8 mouse cellular contexts compared by ENCODE assay signal in genomic region chr10:95894856-95895386, GRCm38 (mm10). TPM values are rescaled to one million over a fixed set of nuclear protein-coding genes. Genes with fewer than 3 reads are reported as not detected.
A peak's percentile ranks its signal among the peaks of the same experiment; 100 is the strongest.
DNase-seq lines count a peak whose midpoint lies in the region; ATAC-seq and TF ChIP-seq lines count a peak whose summit lies in the region.

No protein-coding gene starts in this region.

- WGBS in forebrain, embryonic 10.5 days = 47% methylated on average over 10 of the region's 10 CpGs
- 36% methylated on average over 10 of the region's 10 CpGs for whole genome bisulfite sequencing in heart, embryonic 16.5 days
- 31% methylated on average over 10 of the region's 10 CpGs for WGBS in liver, embryonic 12.5 days (ENCODE audit: insufficient replicate concordance)
- WGBS in stomach, embryonic 15.5 days = 36% methylated on average over 10 of the region's 10 CpGs

- TF ChIP-seq POLR2A in CH12.LX (IDR thresholded peaks at IDR 0.05; ENCODE audit: low read depth, low read length) (no peak), myocyte (IDR thresholded peaks at IDR 0.05; ENCODE audit: insufficient read length, low read depth) (no peak)

- H3ac ChIP-seq in myocyte (ENCODE audit: control insufficient read depth, insufficient read length) = no peak overlapping the region

- TF ChIP-seq RAD21 in CH12.LX (IDR thresholded peaks at IDR 0.05; ENCODE audit: low read depth, low read length) = peak; percentile 97

- peak; percentile 57 to 95; a peak in 3 of 4 replicates for TF ChIP-seq CTCF in CH12.LX (conservative IDR thresholded peaks at IDR 0.05 in 1 of 2, IDR thresholded peaks at IDR 0.05 in 1 of 2; ENCODE audit: low read depth in 2 of 2, low read length in 2 of 2)

- dilution Hi-C loops in CH12.LX (cut with MboI; ENCODE audit: extremely low pct_ligation_motif_present, extremely low pct_unique_long_range_greater_than_20kb, low sequenced_read_pairs) = no loop called here

- in situ Hi-C loops in CH12.LX (cut with MboI; ENCODE audit: low pct_ligation_motif_present, low pct_unique_long_range_greater_than_20kb, low sequenced_read_pairs) = loop anchor here (5.0 to 25.0 kb wide), 4 partner anchors 142 to 908 kb away; no protein-coding TSS in a partner anchor

- ATAC-seq in heart, embryonic 16.5 days (replicated peaks; ENCODE audit: extremely low read depth, insufficient read depth, low FRiP score) = peak; percentile 77; the same call in 1 of the 2 replicates
- ATAC-seq in liver, embryonic 12.5 days = 0 out of 2 replicates have a peak, but pooled peaks have one; percentile 61
- peak; percentile 72; the same call in 1 of the 2 replicates for ATAC-seq in stomach, embryonic 15.5 days (ENCODE audit: insufficient read depth, low FRiP score, low read depth)

- H3K9ac ChIP-seq in CH12.LX (ENCODE audit: insufficient read depth, low read depth) = no peak overlapping the region; the same call in 1 of the 2 replicates
- H3K9ac ChIP-seq in heart, embryonic 16.5 days (ENCODE audit: low read length) = peak overlapping the region; percentile 57
- no peak overlapping the region for H3K9ac ChIP-seq in liver, embryonic 12.5 days
- no peak overlapping the region for H3K9ac ChIP-seq in stomach, embryonic 15.5 days

- H3K79me2 ChIP-seq in CH12.LX (replicated peaks; ENCODE audit: control insufficient read depth, extremely low read depth, insufficient read depth, poor library complexity, severe bottlenecking) (no peaks in the 10 kb centered on the region), myocyte (ENCODE audit: control insufficient read depth, insufficient read depth) (no peaks in the 10 kb centered on the region)

- H3K27me3 ChIP-seq in CH12.LX (replicated peaks) (no peaks in the 10 kb centered on the region), myocyte (ENCODE audit: control insufficient read depth, insufficient read depth, insufficient read length) (no peaks in the 10 kb centered on the region)
- H3K27me3 ChIP-seq in forebrain, embryonic 10.5 days (ENCODE audit: poor library complexity, severe bottlenecking) = peaks cover 14% of the 10 kb centered on the region; the same call in 1 of the 2 replicates
- H3K27me3 ChIP-seq in heart, embryonic 16.5 days (ENCODE audit: control insufficient read depth, insufficient read depth, low read length) = no peaks in the 10 kb centered on the region
- H3K27me3 ChIP-seq in liver, embryonic 12.5 days (replicated peaks) = peaks cover 6% of the 10 kb centered on the region
- H3K27me3 ChIP-seq in stomach, embryonic 15.5 days (replicated peaks) = no peaks in the 10 kb centered on the region

- peaks cover 4% of the 10 kb centered on the region for H3K9me3 ChIP-seq in CH12.LX (replicated peaks; ENCODE audit: low read length)
- H3K9me3 ChIP-seq in forebrain, embryonic 10.5 days = no peaks in the 10 kb centered on the region
- H3K9me3 ChIP-seq in heart, embryonic 16.5 days (replicated peaks; ENCODE audit: control insufficient read depth, low read length) = no peaks in the 10 kb centered on the region
- no peaks in the 10 kb centered on the region for H3K9me3 ChIP-seq in liver, embryonic 12.5 days (replicated peaks)
- H3K9me3 ChIP-seq in stomach, embryonic 15.5 days = no peaks in the 10 kb centered on the region

- H3K36me3 ChIP-seq in CH12.LX (replicated peaks in 1 of 2; ENCODE audit: control insufficient read depth in 1 of 2, insufficient read depth in 1 of 2, low read length in 1 of 2) (no peaks in the 10 kb centered on the region), myocyte (ENCODE audit: control insufficient read depth, insufficient read depth) (no peaks in the 10 kb centered on the region)
- H3K36me3 ChIP-seq in forebrain, embryonic 10.5 days (replicated peaks) = no peaks in the 10 kb centered on the region
- H3K36me3 ChIP-seq in heart, embryonic 16.5 days (ENCODE audit: control insufficient read depth, insufficient read depth) = no peaks in the 10 kb centered on the region
- no peaks in the 10 kb centered on the region for H3K36me3 ChIP-seq in liver, embryonic 12.5 days
- no peaks in the 10 kb centered on the region for H3K36me3 ChIP-seq in stomach, embryonic 15.5 days

- DNase-seq in CH12.LX (ENCODE audit: extremely low read depth) = peak; percentile 77
- peak; percentile 58 for DNase-seq in brain, embryonic 18.5 days (ENCODE audit: low read depth, low spot score)
- DNase-seq in forebrain, embryonic 10.5 days (ENCODE audit: extremely low spot score, low spot score) = peak; percentile 59
- peak; percentile 61 to 67 for DNase-seq in kidney, postnatal 25 days

- H3K4me2 ChIP-seq in CH12.LX (ENCODE audit: insufficient read depth, low read depth, poor library complexity, severe bottlenecking) (no peak overlapping the region; the same call in 1 of the 2 replicates), myocyte (ENCODE audit: low read depth) (peak overlapping the region; percentile 89)
- peak overlapping the region; percentile 66 for H3K4me2 ChIP-seq in heart, embryonic 16.5 days (ENCODE audit: low read depth, low read length)
- peak overlapping the region; percentile 64 for H3K4me2 ChIP-seq in liver, embryonic 12.5 days
- peak overlapping the region; percentile 67 for H3K4me2 ChIP-seq in stomach, embryonic 15.5 days

- peaks cover 6 to 28% of the 10 kb centered on the region in 2 experiments for H3K4me1 ChIP-seq in CH12.LX (ENCODE audit: control insufficient read depth in 1 of 2, insufficient read depth in 2 of 2)
- H3K4me1 ChIP-seq in forebrain, embryonic 10.5 days = peaks cover 12% of the 10 kb centered on the region
- H3K4me1 ChIP-seq in heart, embryonic 16.5 days (ENCODE audit: control insufficient read depth, insufficient read depth, low read length) = no peaks in the 10 kb centered on the region; the same call in 1 of the 2 replicates
- peaks cover 7% of the 10 kb centered on the region for H3K4me1 ChIP-seq in liver, embryonic 12.5 days
- H3K4me1 ChIP-seq in stomach, embryonic 15.5 days = no peaks in the 10 kb centered on the region

- no peak overlapping the region for H3K27ac ChIP-seq in CH12.LX (ENCODE audit: insufficient read depth, low read depth)
- peak overlapping the region; percentile 35; the same call in 1 of the 2 replicates for H3K27ac ChIP-seq in forebrain, embryonic 10.5 days
- H3K27ac ChIP-seq in heart, embryonic 16.5 days (ENCODE audit: low read length) = no peak overlapping the region
- H3K27ac ChIP-seq in liver, embryonic 12.5 days = no peak overlapping the region
- H3K27ac ChIP-seq in stomach, embryonic 15.5 days = no peak overlapping the region

- TF ChIP-seq EP300 in CH12.LX (IDR thresholded peaks at IDR 0.05; ENCODE audit: low read length) = no peak

- H3K4me3 ChIP-seq in CH12.LX (replicated peaks in 1 of 3; ENCODE audit: low read depth in 2 of 3, low read length in 2 of 3, poor library complexity in 1 of 3) (peak overlapping the region in 2 of 3 experiments; percentile 44 to 59), myocyte (peak overlapping the region; percentile 13)
- peak overlapping the region; percentile 41 for H3K4me3 ChIP-seq in forebrain, embryonic 10.5 days
- peak overlapping the region; percentile 52 for H3K4me3 ChIP-seq in heart, embryonic 16.5 days (ENCODE audit: low read length)
- H3K4me3 ChIP-seq in liver, embryonic 12.5 days = peak overlapping the region; percentile 31
- H3K4me3 ChIP-seq in stomach, embryonic 15.5 days (replicated peaks) = peak overlapping the region; percentile 35

TF ChIP-seq in CH12.LX, 34 proteins besides CTCF, POLR2A, EP300 and RAD21 (continues in another document):
- TF ChIP-seq NELFE (IDR thresholded peaks at IDR 0.05; ENCODE audit: low read depth, low read length) (peak; percentile 57; the same call in 1 of the 2 replicates), MXI1 (IDR thresholded peaks at IDR 0.05; ENCODE audit: low read depth, low read length) (peak; percentile 70; the same call in 1 of the 2 replicates), KAT2A (IDR thresholded peaks at IDR 0.05; ENCODE audit: insufficient replicate concordance, low read length) (no peak), NRF1 (IDR thresholded peaks at IDR 0.05; ENCODE audit: low read depth, low read length) (no peak), HCFC1 (IDR thresholded peaks at IDR 0.05; ENCODE audit: low read depth, low read length) (no peak; the same call in 1 of the 2 replicates), ZMIZ1 (IDR thresholded peaks at IDR 0.05; ENCODE audit: low read depth, low read length) (no peak), MEF2A (IDR thresholded peaks at IDR 0.05; ENCODE audit: borderline replicate concordance, low read depth, low read length) (peak; percentile 54; the same call in 1 of the 2 replicates)

TF ChIP-seq in myocyte, 11 proteins besides CTCF, POLR2A, EP300 and RAD21 (continues in another document):
- TF ChIP-seq MAX (IDR thresholded peaks at IDR 0.05; ENCODE audit: low read depth) = no peak
- TF ChIP-seq CEBPB (IDR thresholded peaks at IDR 0.05; ENCODE audit: insufficient read depth, poor library complexity, severe bottlenecking) = no peak
- no peak for TF ChIP-seq TCF12 (IDR thresholded peaks at IDR 0.05; ENCODE audit: insufficient read depth, poor library complexity, severe bottlenecking)
- TF ChIP-seq E2F4 (IDR thresholded peaks at IDR 0.05; ENCODE audit: insufficient read depth) = no peak
- no peak for TF ChIP-seq SRF (IDR thresholded peaks at IDR 0.05; ENCODE audit: control insufficient read depth, insufficient read length, low read depth)
- no peak for TF ChIP-seq USF1 (IDR thresholded peaks at IDR 0.05; ENCODE audit: low read depth)
- TF ChIP-seq REST (IDR thresholded peaks at IDR 0.05; ENCODE audit: insufficient read depth, insufficient read length) = no peak
- no peak for TF ChIP-seq MYOG (IDR thresholded peaks at IDR 0.05; ENCODE audit: control insufficient read depth in 1 of 3, insufficient read depth in 1 of 3, insufficient read length in 2 of 3, low read depth in 2 of 3)

RNA-seq across cellular contexts. Expression of gene Eea1, which starts 45.5 kb away (rescaled TPM):
- 13.3 and 14.6 TPM in 2 replicates for total RNA-seq in CH12.LX (2012; rRNA removed)
- 13.3 and 15.5 TPM in 2 replicates for total RNA-seq in CH12.LX (2014; rRNA removed)
- 15.6 and 15.7 TPM in 2 replicates for polyA plus RNA-seq in CH12.LX (2012; ENCODE audit: insufficient read length, low read depth)
- polyA plus RNA-seq in forebrain, embryonic 10.5 days (2016; fragmentation: Nextera tagmentation; extraction: Ambion mirVana) = 8.6 and 9.4 TPM in 2 replicates
- 16.2 and 16.8 TPM in 2 replicates for polyA plus RNA-seq in heart, embryonic 16.5 days (2015; fragmentation: Nextera tagmentation; extraction: Ambion mirVana)
- polyA plus RNA-seq in liver, embryonic 12.5 days (2016; fragmentation: Nextera tagmentation; extraction: Ambion mirVana) = 13.2 and 13.6 TPM in 2 replicates
- polyA plus RNA-seq in myocyte (2012; fragmentation: generic; extraction: Trizol) = 6.9 TPM
- polyA plus RNA-seq in stomach, embryonic 15.5 days (2015; fragmentation: Nextera tagmentation; extraction: Ambion mirVana) = 22.1 and 22.6 TPM in 2 replicates

RNA-seq across cellular contexts. Expression of gene Gm33543, which starts 52.2 kb away (rescaled TPM):
- not detected in 2 replicates for total RNA-seq in CH12.LX (2012; rRNA removed)
- not detected in 2 replicates for total RNA-seq in CH12.LX (2014; rRNA removed)
- polyA plus RNA-seq in CH12.LX (2012; ENCODE audit: insufficient read length, low read depth) = not detected in 2 replicates
- polyA plus RNA-seq in forebrain, embryonic 10.5 days (2016; fragmentation: Nextera tagmentation; extraction: Ambion mirVana) = not detected in 2 replicates
- polyA plus RNA-seq in heart, embryonic 16.5 days (2015; fragmentation: Nextera tagmentation; extraction: Ambion mirVana) = not detected in 2 replicates
- not detected in 2 replicates for polyA plus RNA-seq in liver, embryonic 12.5 days (2016; fragmentation: Nextera tagmentation; extraction: Ambion mirVana)
- polyA plus RNA-seq in myocyte (2012; fragmentation: generic; extraction: Trizol) = not detected
- polyA plus RNA-seq in stomach, embryonic 15.5 days (2015; fragmentation: Nextera tagmentation; extraction: Ambion mirVana) = 0.09 TPM in 1 of 2 replicates, not detected in the other
